Mouse (Mus musculus) lung, postnatal 0 days (tissue): ENCODE results near the gene Slc12a8.

ENCODE experiments used
- CTCF ChIP-seq: IDR thresholded peaks from 2 replicates; pipeline ENCODE4 v1.5.1; 2016; ENCODE audit warnings: antibody characterized with exemption, mild to moderate bottlenecking
- EP300 ChIP-seq: IDR thresholded peaks from 2 replicates; pipeline ENCODE4 v1.6.1; 2016; ENCODE audit warnings: antibody characterized with exemption, mild to moderate bottlenecking, control low read depth

DNA sequence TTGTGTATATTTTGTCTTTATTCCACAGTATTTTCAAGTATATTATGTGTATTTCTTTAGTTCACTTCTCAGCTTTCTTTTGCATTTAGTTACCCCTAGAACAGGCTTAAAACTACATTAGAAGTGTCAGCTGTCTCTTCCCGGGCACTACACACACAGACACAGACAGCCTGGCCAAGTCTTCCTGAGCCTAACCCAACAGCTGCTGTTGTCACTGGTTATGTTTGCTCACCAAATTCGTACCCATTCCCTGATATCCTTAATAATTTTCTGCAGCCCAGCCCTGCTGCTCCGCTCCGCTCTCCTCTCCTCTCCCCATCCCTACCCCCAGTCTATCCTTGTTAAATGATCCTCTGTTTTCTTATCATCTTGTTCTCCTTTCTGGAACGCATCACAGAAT is 112.4 kb downstream of the Slc12a8 start:
- no peak for TF ChIP-seq CTCF
- no peak for TF ChIP-seq EP300
